Mouse (Mus musculus): ENCODE data around the gene Gm20604. TPM values are rescaled to one million over a fixed set of nuclear protein-coding genes. Genes with fewer than 3 reads are reported as not detected.

The Gm20604 gene
- polyA plus RNA-seq, 1 experiment from 2014 or later, result 41.1 TPM

- Histone ChIP-seq H3K4me3 (replicated peaks) (no peak overlapping the region), H3K4me2 (replicated peaks) (no peak overlapping the region), H3K27ac (no peak overlapping the region), H3K36me3 (no peaks in the 10 kb centered on the region), H3K9ac (replicated peaks) (no peak overlapping the region), H3K9me3 (no peaks in the 10 kb centered on the region), H3K27me3 (no peaks in the 10 kb centered on the region), H3K4me1 (replicated peaks) (no peaks in the 10 kb centered on the region)
- no peak for ATAC-seq
- 79% methylated on average over 2 of the region's 2 CpGs for WGBS
These were observed 44.4 kb downstream of the Gm20604 start for GRCm38 (mm10) chr12:102714116-102714515.

GRCm38 (mm10) chr12:102713153-102713865 lies 45.2 kb downstream of the Gm20604 start:
- Histone ChIP-seq H3K9ac (replicated peaks) (no peak overlapping the region), H3K36me3 (no peaks in the 10 kb centered on the region), H3K4me1 (replicated peaks) (no peaks in the 10 kb centered on the region), H3K27me3 (no peaks in the 10 kb centered on the region), H3K4me2 (replicated peaks) (no peak overlapping the region), H3K4me3 (replicated peaks) (no peak overlapping the region), H3K9me3 (no peaks in the 10 kb centered on the region), H3K27ac (no peak overlapping the region)
- WGBS, result 80% methylated on average over 20 of the region's 20 CpGs
- no peak for ATAC-seq

DNA sequence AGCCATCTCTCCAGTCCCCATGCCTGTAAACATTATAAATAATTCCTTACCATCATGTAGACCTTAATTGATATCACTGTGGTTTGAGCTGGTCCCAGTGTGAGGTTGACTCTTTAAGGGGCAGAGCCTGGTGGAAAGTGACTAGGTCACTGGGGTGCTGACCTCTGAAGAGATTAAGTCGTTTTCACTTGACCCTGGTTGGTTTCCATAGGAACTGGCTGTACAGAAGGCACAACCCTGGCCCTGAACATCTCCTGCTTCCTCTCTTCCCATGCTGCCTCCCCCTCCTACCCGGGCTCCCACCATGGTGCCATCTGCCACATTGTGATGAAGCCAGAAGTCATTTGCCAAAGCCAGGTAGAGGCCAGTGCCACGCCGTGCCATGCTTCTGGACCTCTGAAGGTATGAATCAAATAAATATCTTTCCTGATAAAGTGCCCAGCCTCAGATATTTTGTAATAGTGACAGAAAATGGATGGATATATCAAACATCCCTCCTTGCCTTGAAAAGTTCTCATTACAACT lies 47.6 kb downstream of the Gm20604 start:
- Histone ChIP-seq H3K9me3 (no peaks in the 10 kb centered on the region), H3K4me1 (replicated peaks) (peaks cover 3% of the 10 kb centered on the region), H3K27me3 (0 out of 2 replicates have a peak, but pooled peaks cover 6% of the 10 kb centered on the region), H3K36me3 (no peaks in the 10 kb centered on the region), H3K27ac (no peak overlapping the region), H3K4me3 (replicated peaks) (no peak overlapping the region), H3K9ac (replicated peaks) (no peak overlapping the region), H3K4me2 (replicated peaks) (no peak overlapping the region)
- no peak for ATAC-seq
- 42% methylated on average over 4 of the region's 4 CpGs for WGBS

DNA sequence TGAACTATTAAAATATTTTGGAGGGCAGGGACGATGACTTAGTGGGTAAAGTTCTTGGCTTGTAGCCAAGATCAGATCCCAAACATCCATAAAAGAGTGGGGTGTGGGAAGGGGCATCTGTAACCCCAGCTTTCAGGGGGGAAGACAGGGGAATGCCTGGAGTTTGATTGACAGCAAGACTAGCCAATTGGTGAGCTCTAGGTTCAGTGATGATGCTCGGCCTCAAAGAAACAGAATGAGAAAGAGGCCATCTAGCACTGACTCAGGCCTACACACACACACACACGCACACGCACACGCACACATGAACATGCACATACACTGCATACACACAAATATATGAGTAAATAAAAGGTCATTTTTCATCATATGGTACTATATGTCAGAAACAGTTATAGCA lies 48.6 kb downstream of the Gm20604 start:
- Histone ChIP-seq H3K4me3 (replicated peaks) (no peak overlapping the region), H3K9me3 (no peaks in the 10 kb centered on the region), H3K9ac (replicated peaks) (no peak overlapping the region), H3K27me3 (0 out of 2 replicates have a peak, but pooled peaks cover 6% of the 10 kb centered on the region), H3K4me2 (replicated peaks) (no peak overlapping the region), H3K36me3 (no peaks in the 10 kb centered on the region), H3K27ac (no peak overlapping the region), H3K4me1 (replicated peaks) (peaks cover 12% of the 10 kb centered on the region)
- ATAC-seq, result no peak
- 97% methylated on average over 5 of the region's 5 CpGs for WGBS

DNA sequence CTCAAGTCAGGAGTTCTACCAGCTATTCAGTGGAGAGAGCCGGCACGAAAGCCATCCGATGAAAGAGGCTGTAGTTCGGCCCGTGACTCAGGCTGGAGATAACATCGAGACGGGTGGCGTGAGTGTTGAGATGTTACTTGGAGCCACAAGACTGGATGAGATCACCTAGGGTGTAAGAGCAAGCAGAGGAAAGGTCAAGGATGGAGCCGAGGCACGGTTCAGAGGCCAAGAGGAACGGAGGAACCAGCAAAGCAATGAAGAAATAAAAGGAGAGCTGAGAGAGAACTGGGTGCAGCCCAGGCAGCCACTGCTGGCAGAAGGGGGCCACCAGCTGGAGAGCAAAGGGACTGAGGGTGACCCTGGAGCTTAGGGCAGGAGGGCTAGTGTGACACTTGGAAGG lies 50.3 kb downstream of the Gm20604 start:
- H3K4me2 ChIP-seq (replicated peaks), result no peak overlapping the region
- H3K9me3 ChIP-seq, result no peaks in the 10 kb centered on the region
- no peak overlapping the region for H3K4me3 ChIP-seq (replicated peaks)
- no peaks in the 10 kb centered on the region for H3K36me3 ChIP-seq
- H3K9ac ChIP-seq (replicated peaks), result no peak overlapping the region; the same call in 1 of the 2 replicates
- no peak overlapping the region for H3K27ac ChIP-seq
- ATAC-seq, result no peak
- H3K4me1 ChIP-seq (replicated peaks), result peaks cover 23% of the 10 kb centered on the region
- 0 out of 2 replicates have a peak, but pooled peaks cover 6% of the 10 kb centered on the region for H3K27me3 ChIP-seq
- WGBS, result 69% methylated on average over 11 of the region's 11 CpGs

DNA sequence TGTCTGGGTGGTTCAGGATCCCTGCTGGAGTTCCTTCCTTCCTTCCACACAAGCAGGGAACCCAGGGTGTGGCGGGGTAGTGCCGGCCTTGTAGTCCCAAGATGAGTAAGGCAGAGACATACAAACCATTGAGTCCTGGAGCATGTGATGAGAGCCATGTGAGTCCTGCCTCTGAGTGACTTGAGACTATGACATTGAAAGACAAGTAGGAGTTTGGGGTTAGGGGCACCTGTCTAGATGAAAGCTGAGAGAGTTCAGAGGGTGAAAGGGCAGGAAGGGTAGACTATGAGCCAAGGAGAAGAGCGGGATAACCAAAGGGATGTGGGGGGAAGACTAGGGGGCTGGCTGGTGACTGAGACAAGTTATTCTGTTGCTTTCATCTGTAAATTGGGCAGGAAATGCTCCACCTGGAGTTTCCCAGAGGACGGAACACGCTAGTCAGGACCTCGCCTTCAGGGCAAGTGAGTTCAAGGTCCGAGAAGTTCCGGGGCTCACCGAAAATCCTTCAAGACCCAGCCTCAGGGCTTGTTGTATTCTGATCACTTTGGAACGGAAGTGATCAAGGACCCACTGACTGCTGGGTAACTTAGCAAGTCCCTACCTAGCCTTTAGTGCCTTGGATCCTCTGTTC lies 51.5 kb downstream of the Gm20604 start:
- no peak overlapping the region for H3K27ac ChIP-seq
- no peak overlapping the region for H3K9ac ChIP-seq (replicated peaks)
- H3K9me3 ChIP-seq, result no peaks in the 10 kb centered on the region
- 0 out of 2 replicates have a peak, but pooled peaks cover 6% of the 10 kb centered on the region for H3K27me3 ChIP-seq
- 93% methylated on average over 10 of the region's 10 CpGs for WGBS
- H3K4me2 ChIP-seq (replicated peaks), result no peak overlapping the region
- no peaks in the 10 kb centered on the region for H3K36me3 ChIP-seq
- H3K4me3 ChIP-seq (replicated peaks), result no peak overlapping the region
- ATAC-seq, result no peak
- H3K4me1 ChIP-seq (replicated peaks), result peaks cover 36% of the 10 kb centered on the region

- Histone ChIP-seq H3K27ac (peak overlapping the region; percentile 89; the same call in 1 of the 2 replicates), H3K36me3 (no peaks in the 10 kb centered on the region), H3K9me3 (no peaks in the 10 kb centered on the region), H3K9ac (replicated peaks) (peak overlapping the region; percentile 81; the same call in 1 of the 2 replicates), H3K4me1 (replicated peaks) (peaks cover 38% of the 10 kb centered on the region), H3K4me3 (replicated peaks) (peak overlapping the region; percentile 75), H3K27me3 (0 out of 2 replicates have a peak, but pooled peaks cover 6% of the 10 kb centered on the region), H3K4me2 (replicated peaks) (peak overlapping the region; percentile 89)
- WGBS, result 76% methylated on average over 6 of the region's 6 CpGs
- ATAC-seq, result no peak
These were observed 52.4 kb downstream of the Gm20604 start for GRCm38 (mm10) chr12:102705906-102706640.

DNA sequence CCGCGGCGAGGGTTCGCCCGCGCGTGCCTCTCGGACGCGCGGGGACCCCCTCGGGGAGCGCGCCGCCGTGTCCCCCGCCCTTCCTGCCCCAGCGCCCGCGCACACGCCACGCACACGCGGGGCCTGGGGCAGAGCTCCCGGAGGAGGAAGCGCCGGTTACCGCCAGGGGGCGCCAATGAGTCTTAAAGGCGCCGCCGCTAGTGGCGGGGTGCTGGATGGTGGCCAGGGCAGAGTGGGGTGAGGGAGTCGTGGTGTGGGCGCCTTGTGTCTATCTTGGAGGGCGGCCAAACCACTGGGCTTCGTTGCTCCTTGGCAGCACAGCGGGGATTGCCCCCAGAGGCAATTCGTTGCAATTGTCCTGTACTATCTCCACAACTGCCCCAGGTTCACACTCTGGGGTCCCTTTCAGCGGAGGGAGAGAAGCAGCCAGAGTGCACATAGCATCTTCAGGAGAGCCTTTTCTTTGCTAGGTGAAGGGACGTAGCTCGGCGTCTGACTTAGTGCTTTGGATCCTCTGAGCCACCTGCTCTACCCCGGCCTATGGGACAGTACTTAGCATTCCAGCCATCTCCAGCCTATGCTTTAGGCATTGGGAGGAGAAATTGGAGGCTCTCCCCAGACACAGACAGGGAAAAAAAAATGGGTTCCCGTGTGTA lies 53.1 kb downstream of the Gm20604 start:
- H3K36me3 ChIP-seq, result no peaks in the 10 kb centered on the region
- H3K4me3 ChIP-seq (replicated peaks), result peak overlapping the region; percentile 75
- H3K27me3 ChIP-seq, result 0 out of 2 replicates have a peak, but pooled peaks cover 6% of the 10 kb centered on the region
- 2% methylated on average over 40 of the region's 45 CpGs for WGBS
- peak overlapping the region; percentile 89 for H3K4me2 ChIP-seq (replicated peaks)
- no peaks in the 10 kb centered on the region for H3K9me3 ChIP-seq
- ATAC-seq, result peak; percentile 82
- peak overlapping the region; percentile 81 for H3K9ac ChIP-seq (replicated peaks)
- H3K27ac ChIP-seq, result peak overlapping the region; percentile 89
- peaks cover 38% of the 10 kb centered on the region for H3K4me1 ChIP-seq (replicated peaks)

- 0% methylated on average over 52 of the region's 105 CpGs for WGBS
- Histone ChIP-seq H3K36me3 (no peaks in the 10 kb centered on the region), H3K27me3 (0 out of 2 replicates have a peak, but pooled peaks cover 6% of the 10 kb centered on the region), H3K9me3 (no peaks in the 10 kb centered on the region), H3K4me2 (replicated peaks) (peak within 1 kb of the TSS; percentile 89), H3K4me3 (replicated peaks) (peak within 1 kb of the TSS; percentile 75), H3K4me1 (replicated peaks) (peaks cover 42% of the 10 kb centered on the region), H3K27ac (peak within 1 kb of the TSS; percentile 89), H3K9ac (replicated peaks) (peak within 1 kb of the TSS; percentile 81)
- ATAC-seq, result peak; percentile 83
These were observed 53.8 kb downstream of the Gm20604 start, which contains the start of gene Itpk1 for GRCm38 (mm10) chr12:102704457-102705198. TSS of gene Itpk1 (minus strand) at chr12:102704930.

- peak overlapping the region; percentile 75 for H3K4me3 ChIP-seq (replicated peaks)
- peak overlapping the region; percentile 67; the same call in 1 of the 2 replicates for H3K27ac ChIP-seq
- H3K27me3 ChIP-seq, result 0 out of 2 replicates have a peak, but pooled peaks cover 6% of the 10 kb centered on the region
- WGBS, result 6% methylated on average over 17 of the region's 17 CpGs
- H3K9ac ChIP-seq (replicated peaks), result peak overlapping the region; percentile 81
- no peaks in the 10 kb centered on the region for H3K36me3 ChIP-seq
- H3K9me3 ChIP-seq, result no peaks in the 10 kb centered on the region
- peak overlapping the region; percentile 89 for H3K4me2 ChIP-seq (replicated peaks)
- H3K4me1 ChIP-seq (replicated peaks), result peaks cover 49% of the 10 kb centered on the region
- ATAC-seq, result no peak; the same call in 1 of the 2 replicates
These were observed 54.5 kb downstream of the Gm20604 start for GRCm38 (mm10) chr12:102703921-102704408.

Data from midbrain, embryonic 13.5 days (tissue).